Mouse (Mus musculus): ENCODE measurements around the gene Tmc4.

Tmc4 gene

DNA sequence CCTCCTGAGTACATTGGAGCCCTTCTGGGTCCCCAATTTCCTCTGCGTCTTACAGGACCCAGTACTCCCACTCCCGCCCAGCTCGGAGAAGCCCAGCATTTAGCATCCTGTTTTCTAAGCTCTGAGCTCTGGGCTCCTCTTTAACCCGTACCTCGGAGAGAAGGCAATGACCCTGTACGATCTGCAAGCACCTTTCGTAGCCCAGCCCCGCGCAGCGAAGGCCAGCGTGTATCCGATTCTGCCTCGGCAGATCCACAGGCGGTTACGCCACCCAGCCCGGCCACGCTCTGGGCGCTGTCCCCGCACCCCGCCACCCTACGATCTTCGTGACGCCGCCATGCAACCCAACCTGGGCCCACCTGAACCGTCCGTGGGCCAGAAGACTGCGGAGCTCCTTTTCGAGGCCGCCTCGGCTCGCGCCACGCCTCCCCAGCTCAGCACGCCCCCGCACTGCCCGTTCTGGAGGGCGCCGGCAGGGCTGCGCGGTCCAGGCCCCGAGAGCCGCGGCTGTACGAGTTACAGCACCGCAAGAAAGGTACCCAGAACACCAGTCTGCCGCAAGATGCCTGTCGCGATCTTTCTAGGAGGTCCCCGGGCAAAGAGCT is 15.1 kb upstream of the Tmc4 start, which contains the start of gene Tsen34:
Tsen34 (plus strand) TSS at position 482 of the 605 bp plus-strand sequence.
- no peak for DNase-seq

DNA sequence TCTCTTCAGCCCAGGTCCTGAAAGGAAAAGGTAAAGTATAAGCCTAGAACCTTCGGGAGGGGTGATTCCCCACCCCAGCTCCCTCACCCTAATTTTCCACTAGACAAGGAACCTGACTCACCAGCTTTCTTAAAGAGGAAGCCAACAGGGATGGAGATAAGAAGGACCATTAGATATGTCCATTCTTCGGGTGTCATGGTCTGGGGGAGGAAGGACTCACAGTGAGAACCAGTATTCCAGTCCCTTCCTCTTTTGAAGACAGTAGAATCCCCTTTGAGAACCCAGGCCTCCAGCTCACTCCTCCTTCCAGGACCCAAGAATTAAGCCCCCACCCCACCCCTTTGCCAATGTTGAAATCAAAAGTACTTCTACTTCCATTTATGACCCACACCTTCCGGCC is 14.6 kb upstream of the Tmc4 start:
- DNase-seq, result no peak

DNA sequence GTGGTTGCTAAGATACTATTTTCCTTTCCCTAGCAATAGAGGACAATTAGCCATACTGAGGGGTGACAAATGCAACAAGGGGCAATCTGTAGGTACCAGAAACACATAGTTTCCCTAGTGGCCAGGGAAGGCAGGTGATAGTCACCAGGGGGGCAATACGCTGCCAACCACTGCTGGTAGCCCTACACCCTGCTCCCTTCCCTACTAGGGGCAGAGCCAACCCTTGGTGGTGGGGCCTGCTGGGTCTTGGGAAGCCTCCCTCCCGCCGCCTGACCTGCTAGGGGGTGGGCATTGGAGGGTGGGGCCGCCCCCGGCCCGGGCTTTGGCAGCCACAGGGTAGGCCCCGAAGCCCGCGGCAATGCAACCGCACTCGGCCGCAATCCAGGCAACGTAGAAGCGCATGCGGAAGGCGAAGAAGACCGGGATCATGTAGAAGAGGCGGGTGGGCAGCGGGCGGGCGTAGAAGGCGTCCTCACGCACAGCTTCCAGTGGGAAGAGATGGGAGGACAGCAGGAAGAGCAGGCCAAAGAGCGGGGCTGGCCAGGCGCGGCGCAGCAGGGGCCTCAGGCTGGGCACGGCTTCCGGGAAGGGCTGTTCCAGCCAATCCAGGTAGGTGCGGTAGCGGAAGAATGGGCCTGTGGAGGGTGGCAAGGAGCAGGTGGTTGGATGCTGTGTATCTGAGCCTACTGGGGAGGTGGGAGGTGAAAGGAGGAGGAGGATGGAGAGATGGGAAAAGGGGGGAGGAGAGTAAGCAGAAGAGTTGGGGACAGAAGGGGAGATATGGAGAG is 8.2 kb upstream of the Tmc4 start:
- no peak for DNase-seq

DNA sequence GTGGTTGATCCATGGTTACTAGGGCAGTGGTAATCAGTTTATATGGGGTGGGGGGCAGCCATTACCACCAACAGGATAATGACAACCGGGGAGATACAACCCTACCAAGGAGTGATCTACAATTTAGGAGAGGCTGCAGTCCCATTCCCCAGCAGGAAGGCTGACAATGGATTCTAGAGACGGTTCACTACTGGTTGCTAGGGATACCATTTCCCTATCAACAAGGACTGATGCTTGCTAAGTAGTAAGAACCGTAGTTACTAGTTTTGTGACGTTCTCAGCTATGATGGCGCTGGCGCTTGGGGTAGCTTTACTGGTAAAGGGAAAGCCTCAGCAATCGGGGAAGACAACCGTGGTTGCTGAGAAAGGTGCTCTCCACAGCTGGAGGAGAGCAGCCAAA is 7.3 kb upstream of the Tmc4 start:
- DNase-seq, result no peak

DNA sequence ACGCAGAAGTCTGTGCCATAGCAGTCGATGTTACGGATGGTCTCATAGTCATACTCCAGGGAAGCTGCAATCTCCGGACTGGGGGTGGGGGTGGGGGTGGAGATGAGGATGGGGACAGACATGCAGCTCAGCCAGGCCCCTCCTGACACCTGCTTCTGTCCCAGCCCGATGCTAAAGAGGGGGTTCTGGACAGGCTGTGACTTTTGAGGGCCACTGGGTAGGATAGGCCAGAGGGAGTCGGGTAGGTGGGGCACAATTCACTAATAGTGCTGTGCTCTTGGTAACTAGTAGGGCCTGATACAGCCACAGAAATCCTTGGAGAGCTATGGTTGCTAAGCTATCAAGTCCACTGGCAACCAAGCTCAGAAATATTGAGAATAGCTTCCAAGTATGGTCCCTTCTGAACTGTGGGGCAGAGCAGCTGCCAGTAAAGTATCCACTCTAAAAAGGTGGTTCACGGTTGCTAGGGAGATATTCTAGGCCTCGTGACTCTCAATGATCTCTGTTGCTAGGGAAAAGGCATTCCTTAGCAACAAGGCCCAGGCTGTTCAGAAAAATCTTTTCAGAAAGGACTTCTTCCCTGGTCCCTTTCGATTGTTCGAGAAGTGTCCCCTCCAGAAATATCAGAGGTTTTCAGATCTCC is 6.7 kb upstream of the Tmc4 start:
- DNase-seq, result no peak

DNA sequence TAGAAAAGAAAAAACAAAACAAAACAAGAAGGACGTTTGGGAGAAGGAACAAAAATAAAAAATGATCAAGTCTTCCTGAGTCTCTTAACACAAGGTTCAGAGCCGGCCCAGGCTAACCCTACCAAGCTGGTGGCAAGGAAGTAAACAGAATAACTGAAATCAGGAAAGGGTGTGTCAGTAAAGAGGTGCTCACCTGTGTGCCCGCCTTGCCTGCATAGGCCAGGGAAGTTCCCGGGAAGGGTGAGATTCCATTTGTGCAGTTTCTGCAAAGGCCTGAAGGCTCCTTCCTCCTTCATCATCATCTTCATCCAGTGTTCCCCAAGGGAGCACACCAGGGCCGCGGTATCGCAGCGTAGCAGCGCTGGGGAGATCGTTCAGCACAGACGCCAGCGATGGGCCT is 982 bp downstream of the Tmc4 start:
- DNase-seq, result no peak

DNA sequence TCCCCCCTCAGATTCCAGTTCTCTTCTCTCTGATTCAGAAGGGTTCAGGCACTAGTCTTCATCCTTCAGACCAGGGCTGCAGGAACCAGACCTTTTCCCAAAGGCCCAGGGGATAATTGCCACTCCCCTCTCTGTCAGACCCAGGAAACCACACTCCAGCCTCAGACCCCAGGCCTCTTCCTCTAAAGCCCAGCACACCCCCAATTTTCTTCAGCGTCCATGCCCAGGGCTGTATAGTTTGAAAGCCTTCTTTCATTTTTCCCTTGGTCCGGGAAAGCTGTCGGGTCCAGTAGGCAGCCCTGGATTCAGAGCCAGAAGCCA is 2.2 kb downstream of the Tmc4 start:
- no peak for DNase-seq

DNA sequence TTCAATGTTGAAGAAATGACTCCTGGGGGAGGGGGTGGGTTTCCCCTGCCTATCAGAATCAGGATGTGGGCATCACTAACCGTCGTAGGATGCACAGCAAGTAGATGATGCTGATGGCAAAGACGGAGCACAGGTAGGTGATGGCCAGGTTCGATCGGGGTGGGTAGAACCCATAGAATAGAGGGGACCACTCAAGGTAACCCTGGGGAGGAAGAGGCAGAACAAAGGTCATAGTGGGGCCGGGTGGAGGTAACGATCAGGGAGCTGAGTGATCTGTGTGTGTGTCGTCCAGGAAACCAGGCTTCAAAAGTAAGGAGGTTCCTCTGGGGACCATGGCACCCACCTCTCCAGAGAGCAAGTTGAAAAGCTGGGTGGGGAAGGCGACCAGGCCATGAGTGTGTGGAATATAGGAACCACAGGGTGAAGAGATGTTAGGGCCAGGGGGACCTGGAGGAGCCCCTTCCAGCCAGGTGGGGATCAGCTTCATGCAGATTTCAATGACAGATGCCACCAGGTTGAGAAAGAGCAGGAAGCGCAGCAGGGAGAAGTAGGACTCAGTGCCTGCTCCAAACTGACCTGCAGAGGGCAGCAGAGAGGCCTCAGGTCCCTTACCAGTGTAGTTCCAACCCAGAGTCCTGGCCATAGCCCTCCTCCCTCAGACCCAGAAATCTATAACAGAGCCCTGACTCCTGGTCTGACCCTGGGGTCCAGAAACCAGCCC is 2.7 kb downstream of the Tmc4 start:
- DNase-seq, result peak; percentile 86

DNA sequence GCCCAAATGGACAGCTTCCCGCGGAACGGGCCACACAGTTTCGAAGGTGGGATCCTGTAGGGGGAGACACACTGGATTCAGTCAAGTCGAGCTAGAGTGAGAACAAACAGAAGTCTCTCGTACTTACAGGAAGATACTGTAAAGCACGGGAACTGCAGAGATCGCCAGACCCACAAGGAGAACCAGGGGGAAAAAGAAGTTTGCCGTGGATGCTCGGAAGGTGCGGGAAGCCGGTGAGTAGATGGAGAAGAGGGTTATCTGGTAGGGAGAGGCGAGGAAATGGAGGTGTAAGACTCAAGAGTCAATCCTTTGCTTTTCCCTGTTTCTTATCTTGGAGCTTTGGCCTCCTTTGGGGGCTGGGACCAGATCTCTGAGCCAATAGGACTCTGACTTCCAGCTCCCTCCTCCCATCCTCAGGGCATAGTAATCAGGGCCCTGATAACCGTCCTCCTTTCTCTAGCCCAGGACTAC is 10.4 kb downstream of the Tmc4 start:
- DNase-seq, result no peak

DNA sequence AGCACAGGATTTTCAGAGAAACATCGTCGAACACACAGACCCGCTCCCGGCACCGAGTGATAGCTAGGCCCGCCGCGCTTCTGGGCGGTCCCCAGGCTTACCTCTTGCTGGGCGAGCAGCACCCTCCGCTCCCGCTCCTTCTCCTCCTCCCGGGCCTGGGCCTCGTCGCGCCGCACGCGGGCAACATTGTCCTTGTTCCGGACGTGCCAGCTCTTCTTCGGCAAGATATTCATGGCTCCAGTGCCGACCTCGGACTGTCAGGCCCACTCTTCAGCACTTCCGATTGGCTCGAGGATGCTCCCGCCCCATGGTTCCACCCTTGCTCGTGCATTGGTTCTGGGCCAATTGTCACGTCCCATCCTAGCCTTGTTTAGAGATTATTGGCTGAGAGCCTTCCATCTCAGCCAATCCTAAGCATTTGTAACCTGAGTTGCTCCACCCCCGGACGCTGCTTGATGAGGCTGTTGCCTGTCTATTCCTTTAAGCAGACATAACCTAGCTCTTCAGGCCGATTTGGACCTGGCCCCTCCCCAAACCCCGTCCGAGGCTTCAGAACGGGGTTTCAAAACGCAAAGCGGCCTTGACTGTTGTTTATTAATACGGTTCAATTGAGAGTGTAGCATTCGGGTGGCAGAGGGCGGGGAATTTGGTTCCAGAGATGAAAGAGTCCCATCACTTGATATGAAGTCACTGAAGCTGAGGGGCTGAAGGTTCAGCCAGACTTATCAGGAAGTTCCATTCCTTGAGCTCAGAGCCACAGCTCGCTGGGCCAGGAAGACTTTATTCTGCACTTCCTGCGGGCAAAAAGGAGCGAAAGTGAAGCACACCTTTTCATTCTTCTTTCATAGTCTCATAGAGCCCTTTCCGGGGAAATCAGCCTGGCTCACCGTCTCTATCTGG is 11.9 kb downstream of the Tmc4 start, which contains the start of gene Leng1:
Leng1 (minus strand) TSS at position 626 of the 900 bp plus-strand sequence.
- DNase-seq, result peak; percentile 92

DNA sequence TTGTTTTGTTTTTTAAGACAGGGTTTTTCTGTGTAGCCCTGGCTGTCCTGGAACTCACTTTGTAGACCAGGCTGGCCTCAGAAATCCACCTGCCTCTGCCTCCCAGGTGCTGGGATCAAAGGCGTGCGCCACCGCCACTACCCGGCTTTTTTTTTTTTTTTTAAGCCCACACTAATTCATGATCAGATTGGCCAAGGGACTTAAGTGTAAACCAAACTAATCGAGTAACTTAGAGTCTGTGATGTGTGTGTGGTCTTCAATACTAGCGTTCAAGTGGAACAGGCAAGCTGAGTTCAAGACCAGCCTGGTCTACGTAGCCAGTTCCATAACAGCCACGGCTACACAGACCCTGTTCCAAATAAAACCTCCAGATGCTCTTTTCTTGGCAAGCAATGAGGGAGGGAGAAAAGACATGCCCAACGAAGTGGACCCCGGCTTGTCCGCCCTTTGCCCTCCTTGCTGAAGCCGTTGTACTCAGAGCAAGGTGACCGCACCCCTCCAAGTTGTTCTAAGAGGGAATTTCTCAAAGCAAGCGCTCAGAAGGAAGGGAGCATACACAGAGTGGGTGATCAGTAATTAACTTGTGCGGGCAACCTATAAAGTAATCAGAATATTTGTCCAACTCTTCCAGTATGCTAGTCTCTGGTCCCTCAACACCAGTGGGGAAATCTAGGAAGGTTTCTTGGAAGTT is 12.7 kb downstream of the Tmc4 start:
- DNase-seq, result peak; percentile 28

DNA sequence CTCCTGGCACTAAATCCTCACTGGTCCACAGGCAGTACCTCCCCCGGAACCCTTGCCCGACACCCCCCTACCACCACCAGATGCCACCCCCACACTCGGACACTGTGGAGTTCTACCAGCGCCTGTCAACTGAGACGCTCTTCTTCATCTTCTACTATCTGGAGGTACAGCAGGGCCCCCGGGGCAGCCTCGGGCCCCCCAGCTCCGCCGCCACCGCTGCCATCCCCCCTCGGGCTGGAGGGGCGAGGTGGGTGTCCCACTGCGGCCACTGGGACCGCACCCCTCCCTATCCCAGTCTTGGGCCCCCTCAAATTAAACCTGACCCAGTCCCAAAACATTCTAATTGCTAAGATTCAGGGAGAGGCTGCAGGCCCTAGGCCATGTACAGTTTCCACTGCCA is 18.8 kb downstream of the Tmc4 start:
- no peak for DNase-seq

DNA sequence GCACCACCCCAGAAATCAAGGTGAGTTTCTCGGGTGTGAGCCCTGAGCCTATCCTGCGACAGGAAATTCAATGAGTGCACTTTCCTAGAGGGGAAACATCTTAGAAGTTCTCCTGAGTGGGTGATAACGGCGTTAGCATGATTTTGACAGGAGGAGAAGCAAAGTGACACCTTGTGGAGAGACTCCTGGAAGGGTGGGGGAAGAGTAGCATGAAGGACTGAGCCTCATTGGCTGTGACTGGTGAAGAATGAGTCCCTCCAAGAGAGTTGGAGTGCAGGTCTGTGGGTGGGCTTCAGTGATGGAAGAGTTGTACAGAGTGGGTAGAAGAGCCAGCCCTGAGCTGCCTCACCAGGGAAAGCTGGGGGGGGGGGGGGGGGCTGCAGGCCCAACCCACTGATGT is 20.4 kb downstream of the Tmc4 start:
- DNase-seq, result no peak

DNA sequence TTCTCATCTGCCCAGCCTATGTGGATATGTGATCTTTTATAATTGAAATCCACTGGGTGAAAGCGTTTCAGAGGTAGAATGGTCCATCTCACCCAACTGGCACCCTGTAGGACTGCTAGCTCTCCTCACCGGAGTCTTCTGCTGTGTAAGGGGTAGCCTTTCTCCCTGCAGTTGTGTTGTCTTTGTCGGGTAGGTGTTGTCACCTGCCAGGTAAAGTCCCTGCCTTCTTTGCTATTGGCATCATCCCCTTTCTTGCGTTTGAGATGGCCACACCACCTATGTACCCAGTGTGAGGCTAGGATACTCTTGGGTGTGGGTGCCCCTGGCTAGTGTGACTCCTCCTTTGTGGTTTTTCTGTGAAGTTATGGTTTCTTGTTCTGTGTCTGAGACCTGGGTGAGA is 30.7 kb downstream of the Tmc4 start:
- DNase-seq, result no peak

DNA sequence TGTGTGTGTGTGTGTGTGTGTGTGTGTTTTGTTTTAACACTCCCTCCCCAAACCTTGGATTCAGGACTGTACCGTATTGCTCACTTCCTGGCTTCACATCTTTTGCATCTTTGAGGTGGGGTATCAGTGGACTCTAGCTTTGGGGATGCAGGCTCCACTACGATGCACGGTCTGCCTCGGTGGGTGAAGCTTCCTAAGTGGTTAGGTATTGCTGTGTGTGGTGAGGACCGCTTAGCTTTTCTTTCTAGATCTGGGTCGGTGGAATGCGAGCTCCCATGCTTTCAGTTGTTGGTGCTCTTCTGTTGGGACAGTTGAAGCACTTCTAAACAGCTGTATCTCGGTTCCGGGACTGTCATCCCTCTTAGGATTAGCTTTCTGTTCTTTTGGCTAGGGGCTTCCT is 31.2 kb downstream of the Tmc4 start:
- DNase-seq, result no peak

DNA sequence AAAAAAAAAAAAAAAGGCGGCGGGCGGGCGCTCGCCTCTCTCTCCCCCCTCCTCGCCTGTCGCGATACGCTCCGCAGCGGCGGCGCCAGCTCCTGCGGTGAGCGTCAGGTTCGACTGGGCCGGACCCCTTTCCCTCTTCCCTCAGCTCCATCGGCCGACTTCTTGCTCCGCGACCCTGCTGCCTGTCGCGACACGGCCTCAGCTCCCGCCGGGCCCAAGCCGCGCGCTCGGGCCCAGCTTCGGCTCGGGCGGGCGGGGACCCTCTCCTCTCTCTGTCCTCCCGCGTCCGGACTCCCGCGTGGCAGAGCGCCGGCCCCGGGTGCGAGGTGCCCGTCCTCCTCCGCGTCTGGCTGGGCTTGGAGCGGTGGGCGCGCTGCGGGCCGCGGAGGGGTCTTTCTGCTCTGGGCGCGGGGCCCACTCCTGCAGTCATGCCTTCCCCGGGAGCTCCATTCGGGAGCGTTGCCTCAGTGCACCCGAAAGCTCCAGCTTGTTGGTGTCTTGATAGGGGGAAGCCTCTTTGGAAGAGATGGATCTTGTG is 31.8 kb downstream of the Tmc4 start:
- no peak for DNase-seq

DNA sequence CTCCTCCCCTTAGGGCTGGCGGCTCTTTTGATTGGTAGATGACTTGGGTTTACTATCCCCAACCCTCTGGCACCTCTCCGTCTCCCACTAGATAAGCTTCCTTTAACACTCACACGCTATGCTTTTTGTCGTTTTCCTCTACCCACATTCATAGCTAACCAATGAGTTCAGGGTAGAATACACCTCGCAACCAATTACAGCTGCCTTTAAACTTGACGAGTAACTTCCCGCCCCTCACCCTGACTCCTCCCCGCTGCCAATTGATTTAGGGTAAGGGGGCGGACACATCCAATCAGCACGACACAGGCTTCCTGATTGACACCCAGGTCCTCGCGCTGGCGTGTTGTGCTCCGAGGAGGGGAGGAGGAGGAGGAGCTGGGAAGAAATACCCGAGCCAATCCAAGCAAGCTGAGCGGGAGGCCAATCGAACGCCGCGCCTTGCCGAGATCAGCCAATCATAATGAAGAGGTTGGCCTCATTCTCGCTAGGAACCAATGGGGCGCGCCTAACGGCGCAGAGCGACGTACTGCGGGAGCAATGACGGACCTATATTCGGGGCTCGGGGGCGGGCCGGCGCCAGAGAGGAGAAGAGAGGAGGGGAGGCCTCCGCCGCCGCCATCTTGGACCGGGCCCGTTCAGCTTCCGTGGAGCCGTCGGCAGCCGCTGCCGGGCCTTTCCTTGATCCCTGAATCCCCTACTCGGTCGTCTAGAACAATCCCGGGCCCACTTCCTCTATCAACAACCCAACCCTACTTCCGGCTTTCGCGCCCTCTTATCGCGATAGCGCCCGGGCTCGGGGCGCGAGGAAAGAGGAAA is 32.5 kb downstream of the Tmc4 start, which contains the start of gene Cnot3:
Cnot3 (plus strand) TSS at position 597 of the 816 bp plus-strand sequence.
- DNase-seq, result peak; percentile 97

DNA sequence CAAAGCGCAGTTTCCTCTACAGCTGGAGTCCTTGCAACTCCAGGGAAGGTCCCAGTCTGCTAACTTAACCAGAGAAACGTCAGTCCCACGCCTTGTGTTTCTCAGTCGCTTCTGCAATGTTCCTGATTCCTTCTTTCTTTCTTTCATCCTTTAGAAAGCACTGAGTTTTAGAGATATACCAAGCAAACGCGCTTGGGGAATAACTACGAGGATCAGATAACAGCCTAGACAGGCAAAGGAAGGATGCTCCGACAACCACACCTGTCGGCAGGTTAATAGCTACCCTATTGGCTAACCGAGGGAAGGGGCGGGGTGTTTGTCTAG is 33.0 kb downstream of the Tmc4 start:
- peak; percentile 95 for DNase-seq

DNA sequence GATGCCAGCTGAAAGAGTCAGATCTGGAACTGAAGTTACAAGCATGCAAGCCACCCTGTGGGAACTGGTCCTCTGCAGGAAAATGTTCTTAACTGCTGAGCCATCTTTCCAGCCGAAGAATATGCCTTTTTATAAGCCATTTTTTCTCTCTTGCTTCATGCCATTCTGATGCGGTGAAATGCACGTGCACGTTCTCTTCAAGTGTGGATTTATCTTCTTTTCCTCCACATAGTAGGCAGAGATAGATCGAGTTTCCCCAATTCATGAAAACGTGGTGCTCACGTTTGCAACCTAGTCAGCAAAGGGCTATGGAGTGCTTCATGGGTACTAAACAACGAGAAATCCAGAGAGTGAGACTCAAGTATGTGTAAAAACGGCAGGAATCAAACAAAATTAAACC is 33.5 kb downstream of the Tmc4 start:
- DNase-seq, result no peak

DNA sequence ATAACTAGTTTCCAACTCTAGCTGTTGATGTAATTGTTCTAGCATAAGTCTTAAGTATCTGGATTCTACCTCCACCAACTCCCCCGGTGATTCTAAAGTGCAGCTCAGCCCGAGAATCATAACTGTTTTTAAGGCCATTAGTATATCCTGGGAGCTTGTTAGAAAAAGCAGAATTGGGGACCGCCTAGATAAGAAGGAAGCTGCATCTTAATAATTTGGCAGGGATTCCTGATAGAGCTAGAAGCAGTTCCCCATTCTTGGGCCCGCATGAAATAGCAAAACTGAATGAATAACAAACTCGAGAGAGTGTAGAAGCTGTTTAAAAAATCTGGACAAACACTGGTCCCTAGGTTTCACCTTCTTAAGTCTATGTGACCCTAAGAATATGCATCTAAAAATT is 33.9 kb downstream of the Tmc4 start:
- no peak for DNase-seq

DNA sequence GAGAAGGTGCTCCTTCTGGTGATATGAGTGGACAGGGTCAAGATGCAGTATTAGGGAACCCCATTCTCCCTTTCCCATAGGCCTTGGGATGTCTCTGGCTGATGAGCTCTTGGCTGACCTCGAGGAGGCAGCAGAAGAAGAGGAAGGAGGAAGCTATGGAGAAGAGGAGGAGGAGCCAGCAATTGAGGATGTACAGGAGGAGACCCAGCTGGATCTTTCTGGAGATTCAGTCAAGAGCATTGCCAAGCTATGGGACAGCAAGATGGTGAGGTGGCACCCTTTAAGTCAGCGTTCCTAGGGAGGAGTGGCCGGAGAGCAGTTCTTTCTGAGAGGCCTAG is 46.9 kb downstream of the Tmc4 start:
- DNase-seq, result no peak
